Mouse (Mus musculus): ENCODE data around the gene Gm9573. TPM values are rescaled to one million over a fixed set of nuclear protein-coding genes. Genes with fewer than 3 reads are reported as not detected.

Gm9573 gene
- 0.09 and 0.23 TPM in 2 replicates for polyA plus RNA-seq (2012; rRNA removed)

GRCm38 (mm10) chr17:35626537-35626936 is at the start of gene Gm9573:
TSS of gene Gm9573 (minus strand) at chr17:35626637.
- Histone ChIP-seq H3K36me3 (ENCODE audit: control insufficient read depth, insufficient read depth, low read length) (no peaks in the 10 kb centered on the region), H3K4me3 (ENCODE audit: control insufficient read depth, insufficient read depth, low read length) (no peak within 1 kb of the TSS), H3K4me1 (replicated peaks; ENCODE audit: control insufficient read depth, insufficient read depth, low read length) (no peaks in the 10 kb centered on the region), H3K27ac (ENCODE audit: control insufficient read depth, insufficient read depth, low read length) (no peak within 1 kb of the TSS), H3K27me3 (ENCODE audit: control insufficient read depth, insufficient read depth, low read length) (no peaks in the 10 kb centered on the region)
- 81% methylated on average over 7 of the region's 7 CpGs for WGBS
- DNase-seq, result no peak
- TF ChIP-seq POLR2A (IDR thresholded peaks at IDR 0.05; ENCODE audit: control insufficient read depth, extremely low read depth, insufficient read depth, low read length, poor library complexity) (no peak), CTCF (IDR thresholded peaks at IDR 0.05; ENCODE audit: borderline replicate concordance, control insufficient read depth, extremely low read depth, insufficient read depth, low read length, poor library complexity) (no peak)

DNA sequence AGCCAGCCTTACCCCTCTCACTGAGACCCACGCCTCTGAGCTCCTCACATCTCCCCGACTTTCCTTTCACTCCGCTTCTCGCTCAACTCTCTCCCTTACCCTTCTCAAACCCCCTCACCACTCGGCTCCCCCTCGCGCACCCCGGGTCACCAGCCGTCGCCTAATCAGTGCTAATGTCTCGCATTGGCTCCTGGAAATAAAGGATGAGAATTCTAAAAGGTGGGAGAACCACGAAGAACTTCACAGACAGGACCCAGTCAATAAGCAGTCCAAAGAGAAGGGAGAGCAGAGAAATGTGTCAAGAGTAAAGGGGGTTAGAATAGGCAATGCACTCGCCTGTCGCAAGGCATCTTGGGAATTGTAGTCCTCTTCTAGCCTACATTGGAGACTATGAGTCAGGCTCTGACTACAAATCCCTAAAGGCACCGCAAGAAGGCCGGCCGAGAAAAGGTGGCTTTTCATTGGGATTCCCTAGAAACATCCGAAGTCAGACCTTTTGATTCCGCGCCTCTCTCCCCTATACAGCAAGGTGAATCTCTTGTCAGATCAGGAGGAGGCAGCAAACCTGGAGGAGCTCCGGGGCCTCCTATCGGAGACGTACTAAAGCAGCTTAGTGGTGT is 47.1 kb upstream of the Gm9573 start, which contains the start of gene Gtf2h4:
TSS of gene Gtf2h4 (minus strand) at position 324 of the 620 bp plus-strand sequence.
- Histone ChIP-seq H3K27me3 (ENCODE audit: control insufficient read depth, insufficient read depth, low read length) (no peaks in the 10 kb centered on the region), H3K27ac (ENCODE audit: control insufficient read depth, insufficient read depth, low read length) (peak within 1 kb of the TSS; percentile 100), H3K36me3 (ENCODE audit: control insufficient read depth, insufficient read depth, low read length) (peaks cover 3% of the 10 kb centered on the region; the same call in 1 of the 2 replicates), H3K4me1 (replicated peaks; ENCODE audit: control insufficient read depth, insufficient read depth, low read length) (peaks cover 33% of the 10 kb centered on the region), H3K4me3 (ENCODE audit: control insufficient read depth, insufficient read depth, low read length) (peak within 1 kb of the TSS; percentile 90)
- peak; percentile 91 for DNase-seq
- WGBS, result 2% methylated on average over 23 of the region's 23 CpGs
- TF ChIP-seq CTCF (IDR thresholded peaks at IDR 0.05; ENCODE audit: borderline replicate concordance, control insufficient read depth, extremely low read depth, insufficient read depth, low read length, poor library complexity) (no peak), POLR2A (IDR thresholded peaks at IDR 0.05; ENCODE audit: control insufficient read depth, extremely low read depth, insufficient read depth, low read length, poor library complexity) (0 out of 2 replicates have a peak, but pooled peaks have one; percentile 35)

- Histone ChIP-seq H3K27me3 (ENCODE audit: control insufficient read depth, insufficient read depth, low read length) (no peaks in the 10 kb centered on the region), H3K4me3 (ENCODE audit: control insufficient read depth, insufficient read depth, low read length) (peak overlapping the region; percentile 44), H3K4me1 (replicated peaks; ENCODE audit: control insufficient read depth, insufficient read depth, low read length) (peaks cover 39% of the 10 kb centered on the region), H3K36me3 (ENCODE audit: control insufficient read depth, insufficient read depth, low read length) (peaks cover 3% of the 10 kb centered on the region; the same call in 1 of the 2 replicates), H3K27ac (ENCODE audit: control insufficient read depth, insufficient read depth, low read length) (peak overlapping the region; percentile 100)
- TF ChIP-seq CTCF (IDR thresholded peaks at IDR 0.05; ENCODE audit: borderline replicate concordance, control insufficient read depth, extremely low read depth, insufficient read depth, low read length, poor library complexity) (no peak), POLR2A (IDR thresholded peaks at IDR 0.05; ENCODE audit: control insufficient read depth, extremely low read depth, insufficient read depth, low read length, poor library complexity) (no peak)
- DNase-seq, result peak; percentile 14
- 94% methylated on average over 6 of the region's 6 CpGs for WGBS
Observed at GRCm38 (mm10) chr17:35672527-35672926, 46.1 kb upstream of the Gm9573 start.

GRCm38 (mm10) chr17:35671846-35672245 is 45.4 kb upstream of the Gm9573 start:
- Histone ChIP-seq H3K4me1 (replicated peaks; ENCODE audit: control insufficient read depth, insufficient read depth, low read length) (peaks cover 40% of the 10 kb centered on the region), H3K27me3 (ENCODE audit: control insufficient read depth, insufficient read depth, low read length) (no peaks in the 10 kb centered on the region), H3K27ac (ENCODE audit: control insufficient read depth, insufficient read depth, low read length) (peak overlapping the region; percentile 100), H3K4me3 (ENCODE audit: control insufficient read depth, insufficient read depth, low read length) (peak overlapping the region; percentile 14; the same call in 1 of the 2 replicates), H3K36me3 (ENCODE audit: control insufficient read depth, insufficient read depth, low read length) (peaks cover 3% of the 10 kb centered on the region; the same call in 1 of the 2 replicates)
- no peak for TF ChIP-seq CTCF (IDR thresholded peaks at IDR 0.05; ENCODE audit: borderline replicate concordance, control insufficient read depth, extremely low read depth, insufficient read depth, low read length, poor library complexity)
- peak; percentile 81 for DNase-seq
- WGBS, result 21% methylated on average over 6 of the region's 6 CpGs

DNA sequence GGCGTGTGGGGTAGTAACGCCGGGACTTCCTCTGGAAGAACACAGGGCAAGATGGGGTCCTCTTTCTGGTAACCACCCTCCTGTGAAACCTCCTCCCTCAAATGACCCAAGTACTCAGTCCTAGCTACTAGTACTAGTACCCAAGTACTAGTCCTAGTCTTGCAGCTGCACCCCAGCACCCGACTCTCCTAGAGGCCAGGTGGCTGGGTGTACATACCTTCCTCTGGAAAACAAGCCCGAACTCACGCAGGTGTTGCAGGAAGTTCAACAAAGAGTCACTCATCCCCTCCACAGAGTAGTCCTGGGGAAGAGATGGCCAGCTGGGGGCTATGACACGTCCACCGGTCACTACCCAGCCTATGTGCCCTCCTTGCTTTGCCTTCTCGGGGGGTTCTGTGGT is 43.3 kb upstream of the Gm9573 start:
- WGBS, result 80% methylated on average over 9 of the region's 9 CpGs
- peak; percentile 53 for DNase-seq
- peaks cover 3% of the 10 kb centered on the region; the same call in 1 of the 2 replicates for H3K36me3 ChIP-seq (ENCODE audit: control insufficient read depth, insufficient read depth, low read length)
- H3K27ac ChIP-seq (ENCODE audit: control insufficient read depth, insufficient read depth, low read length), result peak overlapping the region; percentile 99
- H3K27me3 ChIP-seq (ENCODE audit: control insufficient read depth, insufficient read depth, low read length), result no peaks in the 10 kb centered on the region
- H3K4me3 ChIP-seq (ENCODE audit: control insufficient read depth, insufficient read depth, low read length), result peak overlapping the region; percentile 31
- TF ChIP-seq POLR2A (IDR thresholded peaks at IDR 0.05; ENCODE audit: control insufficient read depth, extremely low read depth, insufficient read depth, low read length, poor library complexity) (no peak), CTCF (IDR thresholded peaks at IDR 0.05; ENCODE audit: borderline replicate concordance, control insufficient read depth, extremely low read depth, insufficient read depth, low read length, poor library complexity) (no peak)
- peaks cover 51% of the 10 kb centered on the region for H3K4me1 ChIP-seq (replicated peaks; ENCODE audit: control insufficient read depth, insufficient read depth, low read length)

DNA sequence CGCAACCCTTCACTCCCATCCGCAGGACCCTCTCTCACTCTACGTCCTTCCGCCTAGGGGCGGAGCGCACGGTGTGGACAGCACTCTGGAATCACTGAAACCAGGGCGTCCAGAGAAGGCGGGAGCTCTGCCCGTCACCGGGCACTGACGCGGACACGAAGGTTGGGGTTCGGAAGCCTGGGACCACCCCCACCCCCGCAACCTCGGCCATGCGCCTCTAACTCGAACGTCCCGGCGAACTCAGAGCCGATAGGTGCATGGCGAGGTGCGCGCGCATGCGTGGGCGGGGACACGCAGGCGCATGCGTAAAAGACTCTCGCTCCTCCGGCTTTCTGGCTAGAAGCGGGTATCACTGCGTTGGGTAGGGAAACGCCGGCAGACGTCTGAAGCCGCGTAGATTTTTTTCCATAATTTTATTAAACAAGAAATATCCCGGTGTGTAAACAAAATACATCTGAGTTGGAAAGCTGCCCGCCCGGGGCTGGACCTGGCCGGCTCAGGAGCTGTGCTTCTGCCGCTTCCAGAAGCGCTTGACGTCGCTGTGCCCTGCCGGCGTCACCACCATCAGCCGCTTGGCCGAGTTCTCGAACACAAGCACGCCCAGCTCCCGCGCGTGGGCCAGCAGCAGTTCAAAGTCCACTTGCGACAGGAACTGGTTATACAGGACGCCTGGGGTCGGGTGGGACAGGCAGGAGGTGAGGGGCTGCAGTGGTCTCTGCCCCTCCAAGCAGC is 41.1 kb upstream of the Gm9573 start, which contains the start of gene Vars2:
TSS of gene Vars2 (minus strand) at position 259 of the 732 bp plus-strand sequence.
- Histone ChIP-seq H3K4me1 (replicated peaks; ENCODE audit: control insufficient read depth, insufficient read depth, low read length) (peaks cover 47% of the 10 kb centered on the region), H3K27ac (ENCODE audit: control insufficient read depth, insufficient read depth, low read length) (peak within 1 kb of the TSS; percentile 71), H3K36me3 (ENCODE audit: control insufficient read depth, insufficient read depth, low read length) (peaks cover 6% of the 10 kb centered on the region; the same call in 1 of the 2 replicates), H3K4me3 (ENCODE audit: control insufficient read depth, insufficient read depth, low read length) (peak within 1 kb of the TSS; percentile 84), H3K27me3 (ENCODE audit: control insufficient read depth, insufficient read depth, low read length) (no peaks in the 10 kb centered on the region)
- DNase-seq, result peak; percentile 97
- 1% methylated on average over 61 of the region's 61 CpGs for WGBS
- TF ChIP-seq CTCF (IDR thresholded peaks at IDR 0.05; ENCODE audit: borderline replicate concordance, control insufficient read depth, extremely low read depth, insufficient read depth, low read length, poor library complexity) (peak; percentile 66), POLR2A (IDR thresholded peaks at IDR 0.05; ENCODE audit: control insufficient read depth, extremely low read depth, insufficient read depth, low read length, poor library complexity) (peak; percentile 89)
